Mouse (Mus musculus) small intestine, adult 2 months (tissue): ENCODE measurements around the gene Angptl8.

ENCODE experiments used
- CTCF ChIP-seq: fragments of 200-500 bp; IDR thresholded peaks from 2 replicates; pipeline ENCODE4 v1.5.1; 2012; ENCODE audit warnings: low read depth, mild to moderate bottlenecking, control low read depth, inconsistent platforms, low read length, moderate library complexity, mixed read lengths; ENCODE audit not compliant: insufficient replicate concordance, insufficient read length; ENCODE audit errors: extremely low read depth
- POLR2A ChIP-seq: fragments of 200-500 bp; IDR thresholded peaks from 2 replicates; pipeline ENCODE4 v1.6.1; 2012; ENCODE audit warnings: low read depth, mild to moderate bottlenecking, control low read depth, inconsistent platforms, low read length, moderate library complexity

DNA sequence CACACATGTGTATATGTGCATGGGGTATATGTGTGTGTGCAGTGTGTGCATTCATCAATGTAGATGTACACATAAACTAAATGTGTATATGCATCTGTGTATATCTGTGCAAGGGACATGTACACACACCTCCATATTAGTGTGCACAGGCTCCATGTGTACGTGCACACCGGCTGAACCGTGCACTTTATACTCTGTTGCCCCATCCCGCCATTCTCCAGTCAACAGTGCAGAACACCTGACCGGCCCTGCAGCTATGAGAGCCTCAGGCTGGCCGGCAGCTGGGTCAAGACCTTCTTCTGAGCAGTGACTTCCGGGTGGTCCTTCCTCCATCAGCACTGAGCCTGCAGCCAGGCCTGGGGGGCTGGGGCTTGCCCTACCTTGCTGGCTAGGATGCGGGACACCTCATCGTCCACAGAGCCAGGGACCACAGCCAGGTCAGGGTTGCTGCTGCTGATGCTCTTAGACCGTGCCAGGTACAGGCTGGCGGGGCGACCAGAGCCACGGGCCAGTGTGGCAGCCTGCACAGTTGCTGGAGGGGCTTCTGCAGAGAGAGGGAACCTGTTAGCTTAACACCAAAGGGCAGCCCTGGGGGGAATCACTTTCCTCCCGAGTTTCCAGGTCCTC, 5.4 kb upstream of the Angptl8 start:
- no peak for TF ChIP-seq POLR2A
- TF ChIP-seq CTCF, result no peak
